Mouse (Mus musculus) Patski (cell line): Measurements from ENCODE around the gene Sertad4. TPM values are rescaled to one million over a fixed set of nuclear protein-coding genes. Genes with fewer than 3 reads are reported as not detected.

Experiments used
- ATAC-seq: fragments of 100-300 bp; one replicate; pipeline ENCODE4 v1.8.0; 2021
- CTCF ChIA-PET: fragments of 350-600 bp; sonication (Branson Sonifier 250); formaldehyde crosslinking; loops from one replicate; lab custom pipeline; 2022; ENCODE audit warnings: inconsistent platforms; lab: Charles Lee
- POLR2A ChIA-PET: fragments of 350-600 bp; sonication (Branson Sonifier 250); formaldehyde crosslinking; loops from one replicate; lab custom pipeline; 2022; ENCODE audit warnings: antibody characterized with exemption, inconsistent platforms; lab: Charles Lee
- DNase-seq: peaks from one replicate; pipeline ENCODE4 v3.0.0-alpha.2; 2011; ENCODE audit warnings: low read depth, low spot score
- H3K27me3 ChIP-seq: fragments of 371-371 bp; one replicate; pipeline ENCODE4 v1.5.1; 2021
- CTCF ChIP-seq: fragments of 100-300 bp; IDR thresholded peaks from one replicate; pipeline ENCODE4 v1.5.1; 2021
- in situ Hi-C: fragments of 300-500 bp; cut with MboI; formaldehyde crosslinking; loops from 3 replicates; pipeline ENCODE4 v1.11.1; 2018; ENCODE audit warnings: low pct_unique_long_range_greater_than_20kb, mixed read lengths
- polyA plus RNA-seq: library from polyadenylated mRNA; unstranded; gene quantifications from one replicate; pipeline ENCODE4 v1.2.3, GENCODE M21; 2021

The Sertad4 gene
- polyA plus RNA-seq, 1 experiment from 2014 or later: 16.1 TPM

DNA sequence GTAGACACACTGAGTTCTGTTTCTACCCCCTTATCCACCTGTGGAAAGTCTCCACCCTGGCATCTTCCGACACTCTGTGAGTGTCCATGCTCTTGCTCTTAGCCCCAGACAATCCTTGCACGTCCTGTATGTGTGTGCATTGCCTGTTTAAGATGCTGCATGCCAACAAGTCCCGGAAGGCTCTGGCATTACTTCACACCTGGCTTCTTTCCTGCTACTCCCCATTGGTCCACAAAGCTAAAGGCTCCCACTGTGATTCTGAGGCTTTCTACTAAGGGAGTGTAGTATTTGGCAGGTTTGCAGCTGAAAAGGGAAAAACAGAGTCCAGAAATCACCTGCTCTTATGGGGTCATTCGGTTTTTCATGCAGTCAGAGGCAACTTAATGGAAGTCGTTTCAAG lies 17.3 kb upstream of the Sertad4 start:
- in situ Hi-C loops: no loop called here
- H3K27me3 ChIP-seq: no peaks in the 10 kb centered on the region
- POLR2A ChIA-PET: no interaction called here
- ATAC-seq (no peak), DNase-seq (no peak)
- CTCF ChIA-PET: interaction anchor here (1.0 to 1.2 kb wide), 3 partner anchors 9 to 28 kb away, joined by 3 to 4 read pairs (median 3); no protein-coding TSS in a partner anchor
- no peak for TF ChIP-seq CTCF

DNA sequence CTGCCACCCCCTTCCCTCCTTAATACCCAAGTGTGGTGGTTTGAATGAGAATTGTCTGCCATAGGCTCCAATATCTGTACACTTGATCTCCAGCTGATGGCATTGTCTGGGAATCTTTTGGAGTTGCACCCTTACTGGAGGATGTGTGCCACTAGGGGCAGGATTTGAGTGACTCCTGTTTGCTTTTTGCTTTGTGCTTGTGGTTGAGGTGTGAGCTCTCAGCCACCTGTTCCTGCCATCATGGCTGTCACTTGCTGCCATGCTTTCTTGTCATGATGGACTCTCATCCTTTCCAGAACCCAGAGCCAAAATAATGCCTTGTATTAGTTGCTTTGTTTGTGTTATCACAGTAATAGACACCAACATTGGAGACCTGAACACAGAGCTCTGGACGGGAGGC lies 14.2 kb upstream of the Sertad4 start:
- ATAC-seq (no peak), DNase-seq (no peak)
- in situ Hi-C loops: no loop called here
- no peaks in the 10 kb centered on the region for H3K27me3 ChIP-seq
- ChIA-PET CTCF (interaction anchor here (1.4 kb wide), 1 partner anchor 9 kb away, joined by 4 read pairs; no protein-coding TSS in a partner anchor), POLR2A (no interaction called here)
- peak; percentile 37 for TF ChIP-seq CTCF

DNA sequence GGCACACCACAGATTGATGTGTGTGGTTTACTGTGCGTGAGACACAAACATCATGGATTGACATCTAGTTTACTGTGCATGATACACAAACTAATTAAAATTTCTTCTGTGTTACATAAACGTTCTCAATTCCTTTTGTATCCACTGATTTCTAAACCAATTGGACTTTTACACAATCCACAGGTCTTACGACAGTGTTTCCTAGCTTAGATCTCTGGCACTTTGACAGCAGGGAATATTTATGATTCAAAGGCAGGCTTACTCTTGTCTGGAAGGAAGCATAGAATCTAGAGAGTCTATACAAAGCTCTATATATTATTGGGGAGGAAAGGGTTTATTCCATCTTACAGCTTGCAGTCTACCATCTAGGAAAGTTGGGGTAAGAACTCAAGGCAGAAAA lies 8.9 kb upstream of the Sertad4 start:
- no peak for ATAC-seq
- no peak for TF ChIP-seq CTCF
- no peak for DNase-seq
- H3K27me3 ChIP-seq: no peaks in the 10 kb centered on the region
- ChIA-PET POLR2A (no interaction called here), CTCF (interaction anchor here (1.3 to 1.8 kb wide), 3 partner anchors 9 to 68 kb away, joined by 3 to 6 read pairs (median 4); no protein-coding TSS in a partner anchor)
- in situ Hi-C loops: no loop called here

DNA sequence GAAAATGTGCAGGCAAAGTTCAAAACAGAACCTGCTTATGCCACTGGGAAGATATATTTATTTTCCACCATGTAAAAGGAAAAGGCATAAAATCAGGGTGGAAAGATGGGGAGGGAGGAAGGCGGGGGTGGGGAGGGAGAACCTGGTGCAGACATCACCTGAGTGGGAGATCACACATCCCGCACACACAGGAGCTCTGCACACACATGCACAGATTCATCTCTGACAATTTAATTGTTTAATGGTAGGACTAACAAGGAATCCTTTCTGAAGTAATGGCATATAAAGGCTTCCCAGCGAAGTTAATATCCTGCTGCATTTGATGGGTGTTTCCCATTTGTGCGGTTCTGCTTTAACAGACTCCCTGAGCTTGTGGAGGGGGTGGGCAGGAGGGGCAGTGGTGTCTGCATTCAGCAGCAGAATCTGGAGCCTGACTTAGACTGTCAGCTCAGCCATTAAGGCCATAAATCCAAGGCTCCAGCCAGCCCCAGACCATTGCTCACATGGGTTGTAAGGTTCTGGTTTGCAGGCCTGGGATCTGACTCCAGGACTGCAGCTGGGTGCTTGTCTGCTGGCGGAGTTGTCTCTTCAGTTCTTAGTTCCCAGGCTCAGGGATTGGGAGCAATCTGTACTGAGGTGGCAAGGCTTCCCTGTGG lies 5.9 kb upstream of the Sertad4 start:
- in situ Hi-C loops: no loop called here
- ChIA-PET POLR2A (no interaction called here), CTCF (interaction anchor here (0.8 to 1.4 kb wide), 6 partner anchors 17 to 140 kb away, joined by 3 to 4 read pairs (median 3); no protein-coding TSS in a partner anchor)
- DNase-seq: no peak
- no peak for ATAC-seq
- H3K27me3 ChIP-seq: no peaks in the 10 kb centered on the region
- no peak for TF ChIP-seq CTCF

DNA sequence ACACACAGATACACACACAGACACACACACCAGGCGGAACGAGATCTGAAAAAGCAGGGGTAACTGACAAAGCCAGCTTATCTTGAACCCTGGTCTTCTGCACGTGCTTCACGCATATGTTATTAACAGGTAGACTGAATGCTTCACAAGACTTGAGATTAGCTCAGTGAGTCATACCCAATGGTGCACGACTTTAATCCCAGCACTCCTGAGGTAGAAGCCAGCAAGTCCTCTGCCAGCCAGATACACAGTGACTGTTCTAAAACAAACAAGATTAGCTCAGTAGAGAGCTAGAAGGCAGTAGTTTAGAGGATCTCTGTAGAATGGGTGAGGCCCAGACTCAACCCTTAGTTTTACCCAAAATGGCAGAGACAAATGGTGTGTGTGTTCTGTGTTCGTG lies 4.7 kb upstream of the Sertad4 start:
- DNase-seq: no peak
- H3K27me3 ChIP-seq: no peaks in the 10 kb centered on the region
- CTCF ChIA-PET: interaction anchor here (0.8 to 2.1 kb wide), 5 partner anchors 9 to 77 kb away, joined by 3 to 6 read pairs (median 3); no protein-coding TSS in a partner anchor
- ATAC-seq: no peak
- in situ Hi-C loops: no loop called here
- POLR2A ChIA-PET: no interaction called here
- no peak for TF ChIP-seq CTCF

DNA sequence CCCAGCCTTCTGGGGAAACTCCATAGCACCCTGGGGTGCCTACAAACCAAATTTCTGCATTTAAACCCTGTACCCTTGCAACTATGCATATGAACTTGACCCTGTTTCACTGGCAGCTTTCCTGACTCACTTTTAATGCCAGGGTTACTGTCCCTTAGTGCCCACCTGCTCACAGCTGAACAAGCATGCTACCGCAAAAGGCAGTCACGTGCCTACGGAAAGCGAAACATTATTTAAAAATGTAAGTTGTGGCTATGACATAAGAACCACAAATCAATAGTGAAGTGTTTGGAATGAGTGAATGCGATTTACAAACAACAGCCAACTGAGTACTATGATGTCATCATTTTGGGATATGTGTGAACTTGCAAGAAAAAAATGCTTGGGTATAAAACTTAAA lies 2.0 kb upstream of the Sertad4 start:
- ChIA-PET POLR2A (interaction anchor here (0.7 kb wide), 1 partner anchor 73 kb away, joined by 3 read pairs; no protein-coding TSS in a partner anchor), CTCF (no interaction called here)
- DNase-seq: no peak
- in situ Hi-C loops: no loop called here
- ATAC-seq: no peak
- TF ChIP-seq CTCF: no peak
- no peaks in the 10 kb centered on the region for H3K27me3 ChIP-seq

DNA sequence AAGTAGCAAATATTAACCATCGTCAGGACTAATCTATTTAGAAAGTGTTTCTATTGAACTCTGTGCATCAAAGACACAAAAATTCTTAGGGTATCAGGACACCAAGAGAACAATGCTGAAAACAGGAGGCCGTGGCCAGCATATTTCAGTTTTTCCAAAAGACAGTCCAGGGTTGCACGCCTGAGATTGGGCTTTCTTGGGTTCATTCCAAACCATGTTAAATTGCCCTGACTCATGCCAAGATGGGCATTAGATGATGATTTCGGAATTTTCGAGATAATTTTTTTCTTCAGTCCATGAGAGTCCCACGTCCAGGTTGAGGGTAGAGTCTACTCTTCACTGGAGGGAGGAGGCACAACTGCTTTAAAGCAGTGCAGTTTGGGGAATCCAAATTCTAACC lies 1.4 kb upstream of the Sertad4 start:
- in situ Hi-C loops: no loop called here
- ChIA-PET POLR2A (interaction anchor here (0.7 kb wide), 1 partner anchor 73 kb away, joined by 3 read pairs; no protein-coding TSS in a partner anchor), CTCF (no interaction called here)
- H3K27me3 ChIP-seq: no peaks in the 10 kb centered on the region
- ATAC-seq: no peak
- DNase-seq: no peak
- no peak for TF ChIP-seq CTCF

DNA sequence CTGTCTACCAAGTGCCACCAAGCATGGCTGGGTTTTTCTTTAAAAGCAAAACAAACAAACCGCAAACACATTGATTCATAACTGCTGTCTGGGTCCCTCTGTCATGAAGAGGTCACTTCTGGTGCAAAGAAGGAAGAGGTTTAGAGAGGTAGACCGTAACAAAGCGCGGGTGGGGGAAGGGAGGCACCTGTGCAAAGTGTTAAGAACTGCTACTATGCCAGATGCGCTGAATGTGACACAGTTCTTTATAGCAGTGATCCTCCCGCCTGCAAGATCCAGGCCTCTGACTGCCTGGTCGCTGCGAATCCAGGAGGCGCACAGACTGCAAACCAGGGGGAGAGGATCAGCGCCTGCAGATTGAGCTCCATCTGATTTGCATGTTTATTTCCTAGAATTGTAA lies 855 bp upstream of the Sertad4 start:
- POLR2A ChIA-PET: no interaction called here
- H3K27me3 ChIP-seq: no peaks in the 10 kb centered on the region
- in situ Hi-C loops: no loop called here
- no peak for TF ChIP-seq CTCF
- CTCF ChIA-PET: interaction anchor here (1.2 kb wide), 1 partner anchor 72 kb away, joined by 4 read pairs; no protein-coding TSS in a partner anchor
- DNase-seq (no peak), ATAC-seq (no peak)

DNA sequence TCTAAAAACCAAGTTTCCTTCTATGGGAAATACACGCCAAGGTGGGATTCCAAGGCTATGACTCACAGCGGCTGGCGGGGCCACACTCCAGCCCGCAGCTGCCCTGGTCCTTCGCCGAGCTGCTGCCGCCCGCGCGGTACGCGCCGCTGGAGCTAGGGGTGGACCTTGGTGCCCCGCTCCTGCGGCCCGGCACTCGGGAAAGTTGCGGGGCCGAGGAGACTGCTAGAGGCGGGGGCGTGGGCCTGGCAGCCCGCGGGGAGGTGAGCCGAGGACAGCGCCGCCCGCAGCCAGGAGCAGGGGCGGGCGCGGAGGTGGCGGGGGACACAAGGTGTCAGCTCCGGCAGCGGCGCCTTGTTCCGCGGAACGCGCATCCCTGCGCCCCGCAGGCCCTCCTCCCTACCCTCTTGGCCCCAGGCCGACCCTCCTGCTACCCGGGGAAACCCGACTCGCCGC lies 711 bp downstream of the Sertad4 start:
- ChIA-PET CTCF (interaction anchor here (0.8 kb wide), 1 partner anchor 67 kb away, joined by 3 read pairs; no protein-coding TSS in a partner anchor), POLR2A (interaction anchor here (1.2 to 1.6 kb wide), 2 partner anchors 32 to 54 kb away, joined by 3 to 5 read pairs; no protein-coding TSS in a partner anchor)
- no peaks in the 10 kb centered on the region for H3K27me3 ChIP-seq
- no peak for TF ChIP-seq CTCF
- in situ Hi-C loops: loop anchor here (5.0 kb wide), 1 partner anchor 63 kb away; no protein-coding TSS in a partner anchor
- DNase-seq (no peak), ATAC-seq (peak; percentile 88)

DNA sequence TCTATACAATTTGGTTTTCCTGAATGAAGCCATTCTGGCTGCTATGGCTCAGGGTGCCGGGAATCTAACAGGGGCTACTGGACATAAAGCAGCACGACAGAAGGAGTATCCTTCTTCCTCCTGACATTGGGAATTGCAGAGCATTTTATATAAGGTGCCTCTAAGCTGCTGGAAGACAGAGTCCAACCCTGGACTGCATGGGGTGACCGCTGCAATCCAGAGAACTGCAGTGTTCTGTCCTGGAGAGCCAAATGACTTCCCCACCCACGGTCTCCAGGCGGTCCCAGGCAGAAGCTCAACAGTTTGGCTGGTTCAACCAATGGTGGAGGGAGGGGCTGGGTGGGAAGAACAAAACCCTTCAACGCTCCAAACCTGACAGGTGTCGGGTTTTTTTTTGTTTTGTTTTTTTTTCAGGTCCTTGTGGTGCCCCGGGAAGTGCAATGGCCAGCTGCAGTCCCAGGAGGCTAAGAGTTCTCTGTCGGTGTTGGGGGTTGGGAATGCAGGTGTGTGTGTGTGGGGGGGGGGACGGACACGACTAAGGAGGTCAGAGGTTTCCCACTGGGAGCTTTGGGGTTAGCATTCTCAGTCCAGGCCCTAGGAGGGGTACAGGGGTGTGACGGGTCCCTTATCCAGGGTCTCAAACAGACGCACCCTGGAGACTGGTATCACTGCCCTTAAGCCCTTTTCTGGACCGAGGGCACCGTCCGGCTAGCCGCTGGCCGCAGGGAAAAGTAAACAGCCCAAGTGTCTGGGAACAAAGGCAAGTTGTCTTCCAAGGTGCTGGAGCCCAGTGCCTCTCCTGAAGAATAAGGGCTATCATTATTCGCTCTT lies 1.4 kb downstream of the Sertad4 start:
- CTCF ChIA-PET: interaction anchor here (0.8 kb wide), 1 partner anchor 66 kb away, joined by 3 read pairs; no protein-coding TSS in a partner anchor
- POLR2A ChIA-PET: interaction anchor here (1.2 to 1.6 kb wide), 2 partner anchors 31 to 54 kb away, joined by 3 to 5 read pairs; no protein-coding TSS in a partner anchor
- no peak for TF ChIP-seq CTCF
- no peaks in the 10 kb centered on the region for H3K27me3 ChIP-seq
- in situ Hi-C loops: loop anchor here (5.0 kb wide), 1 partner anchor 62 kb away; no protein-coding TSS in a partner anchor
- ATAC-seq (no peak), DNase-seq (no peak)
